8 mouse cellular contexts compared by ENCODE assay signal in genomic region chr17:70720766-70721165, GRCm38 (mm10).
DNase-seq lines count a peak whose midpoint lies in the region; ATAC-seq lines count a peak whose summit lies in the region.

No protein-coding gene starts in this region.

- peak overlapping the region; percentile 42; the same call in 1 of the 2 replicates for H3K27ac ChIP-seq in kidney, embryonic 14.5 days (ENCODE audit: low read depth, low read length)
- H3K27ac ChIP-seq in heart, embryonic 11.5 days (ENCODE audit: low read depth, low read length) = no peak overlapping the region
- peak overlapping the region; percentile 48; the same call in 1 of the 2 replicates for H3K27ac ChIP-seq in macrophage

- H3K9ac ChIP-seq in kidney, embryonic 14.5 days (ENCODE audit: low read depth, low read length) = no peak overlapping the region
- H3K9ac ChIP-seq in heart, embryonic 11.5 days (ENCODE audit: low read depth, low read length) = no peak overlapping the region

- no peak overlapping the region for H3K4me2 ChIP-seq in kidney, embryonic 14.5 days (replicated peaks; ENCODE audit: low read depth, low read length)
- no peak overlapping the region for H3K4me2 ChIP-seq in heart, embryonic 11.5 days

- peak; percentile 78; the same call in 1 of the 2 replicates for ATAC-seq in kidney, embryonic 14.5 days (ENCODE audit: low FRiP score, low TSS enrichment)
- 0 out of 2 replicates have a peak, but pooled peaks have one; percentile 49 for ATAC-seq in heart, embryonic 11.5 days (replicated peaks; ENCODE audit: insufficient number of reproducible peaks, low FRiP score, low TSS enrichment)

- no peaks in the 10 kb centered on the region for H3K36me3 ChIP-seq in kidney, embryonic 14.5 days (ENCODE audit: control insufficient read depth, insufficient read depth, low read length)
- no peaks in the 10 kb centered on the region for H3K36me3 ChIP-seq in heart, embryonic 11.5 days (ENCODE audit: control insufficient read depth, insufficient read depth, low read length)
- H3K36me3 ChIP-seq in macrophage (ENCODE audit: inconsistent target) = no peaks in the 10 kb centered on the region

- H3K79me2 ChIP-seq in macrophage (ENCODE audit: inconsistent target) = no peaks in the 10 kb centered on the region

- WGBS in kidney, embryonic 14.5 days = 18% methylated on average over 8 of the region's 8 CpGs
- WGBS in heart, embryonic 11.5 days (ENCODE audit: insufficient replicate concordance) = 14% methylated on average over 8 of the region's 8 CpGs
- 58% methylated on average over 8 of the region's 8 CpGs for WGBS in macrophage (ENCODE audit: missing documents)

- H3K4me1 ChIP-seq in kidney, embryonic 14.5 days (ENCODE audit: control insufficient read depth, insufficient read depth, low read length) = peaks cover 9% of the 10 kb centered on the region; the same call in 1 of the 2 replicates
- no peaks in the 10 kb centered on the region for H3K4me1 ChIP-seq in heart, embryonic 11.5 days (ENCODE audit: control insufficient read depth, insufficient read depth, low read length)

- DNase-seq in kidney, adult 18-20 months = no peak
- peak; percentile 56 for DNase-seq in MN1 (ENCODE audit: low spot score)
- DNase-seq in right cerebral cortex, adult 18-20 months = no peak
- no peak for DNase-seq in right cerebral cortex, postnatal 14 days
- no peak for DNase-seq in right cerebral cortex, postnatal 10 days (ENCODE audit: low spot score in 2 of 2)

- H3K27me3 ChIP-seq in kidney, embryonic 14.5 days (ENCODE audit: control insufficient read depth, insufficient read depth, low read length) = no peaks in the 10 kb centered on the region
- H3K27me3 ChIP-seq in heart, embryonic 11.5 days (ENCODE audit: control insufficient read depth, insufficient read depth, low read length) = no peaks in the 10 kb centered on the region

- H3K9me3 ChIP-seq in kidney, embryonic 14.5 days (ENCODE audit: control insufficient read depth, low read length) = no peaks in the 10 kb centered on the region
- H3K9me3 ChIP-seq in heart, embryonic 11.5 days (replicated peaks; ENCODE audit: control insufficient read depth, low read length) = no peaks in the 10 kb centered on the region

- no peak overlapping the region for H3K4me3 ChIP-seq in kidney, embryonic 14.5 days (ENCODE audit: low read length)
- no peak overlapping the region for H3K4me3 ChIP-seq in heart, embryonic 11.5 days (ENCODE audit: low read depth, low read length)
- no peak overlapping the region for H3K4me3 ChIP-seq in macrophage (ENCODE audit: inconsistent target)
